Mouse (Mus musculus): Measurements from ENCODE around the gene Dync1li1. TPM values are rescaled to one million over a fixed set of nuclear protein-coding genes. Genes with fewer than 3 reads are reported as not detected.
"Not testable (repeated sequence)": the region's sequence is repeated elsewhere in the genome, so short reads cannot be mapped to it uniquely, and the experiment has no call there.

The Dync1li1 gene
- polyA plus RNA-seq (2016; fragmentation: Nextera tagmentation; extraction: Ambion mirVana): 99.8 and 122 TPM in 2 replicates

DNA sequence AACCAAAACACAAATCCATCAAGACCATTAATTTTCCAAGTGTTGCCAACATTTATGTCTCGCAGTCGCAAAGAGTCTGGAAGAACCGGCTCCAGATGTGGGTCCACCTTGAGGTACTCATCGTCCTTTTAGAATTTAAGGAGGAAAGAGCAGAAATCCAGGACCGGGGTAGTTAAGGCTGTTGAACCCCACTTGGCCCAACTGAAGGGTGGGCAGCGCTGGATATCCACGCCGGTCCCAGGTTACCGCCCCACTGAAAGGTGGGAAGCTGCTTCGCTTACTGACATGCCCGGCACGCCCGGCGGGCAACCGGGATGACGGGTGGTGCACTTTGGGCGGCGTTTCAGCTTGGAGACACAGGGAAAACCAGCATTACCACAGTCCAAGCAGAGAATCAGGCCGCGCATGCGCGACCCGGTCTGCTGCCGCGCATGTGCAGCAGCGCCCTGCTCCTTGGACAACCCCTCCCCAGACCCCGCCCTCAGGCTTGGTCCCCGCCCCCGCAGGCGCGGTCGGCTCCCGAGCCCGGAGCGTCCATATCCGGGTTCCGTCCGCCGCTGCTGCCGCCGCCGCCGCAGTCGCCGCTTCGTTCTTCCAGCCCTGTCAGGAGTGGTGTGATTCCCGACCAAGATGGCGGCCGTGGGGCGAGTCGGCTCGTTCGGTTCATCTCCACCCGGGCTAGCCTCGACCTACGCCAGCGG lies at the start of gene Dync1li1:
Dync1li1 (plus strand) TSS at position 539 of the 701 bp plus-strand sequence.
- peaks cover 27% of the 10 kb centered on the region for H3K36me3 ChIP-seq
- peak within 1 kb of the TSS; percentile 91 for H3K27ac ChIP-seq
- peak within 1 kb of the TSS; percentile 77 for H3K4me3 ChIP-seq
- under 1% methylated on average over 57 of the region's 57 CpGs for WGBS
- peaks cover 2% of the 10 kb centered on the region; the same call in 1 of the 2 replicates for H3K9me3 ChIP-seq
- peak; percentile 98 for DNase-seq (ENCODE audit: low spot score)
- no peaks in the 10 kb centered on the region for H3K27me3 ChIP-seq (ENCODE audit: insufficient read depth, poor library complexity, severe bottlenecking)
- H3K4me1 ChIP-seq (replicated peaks): peaks cover 29% of the 10 kb centered on the region

GRCm38 (mm10) chr9:114639186-114639748 lies 49.3 kb upstream of the Dync1li1 start:
- Histone ChIP-seq H3K9me3 (no peaks in the 10 kb centered on the region), H3K4me3 (peak overlapping the region; percentile 92), H3K4me1 (replicated peaks) (peaks cover 22% of the 10 kb centered on the region), H3K27ac (peak overlapping the region; percentile 90), H3K36me3 (peaks cover 32% of the 10 kb centered on the region), H3K27me3 (ENCODE audit: insufficient read depth, poor library complexity, severe bottlenecking) (peaks cover 18% of the 10 kb centered on the region)
- no peak for DNase-seq (ENCODE audit: low spot score)
- 16% methylated on average over 18 of the region's 18 CpGs for WGBS

DNA sequence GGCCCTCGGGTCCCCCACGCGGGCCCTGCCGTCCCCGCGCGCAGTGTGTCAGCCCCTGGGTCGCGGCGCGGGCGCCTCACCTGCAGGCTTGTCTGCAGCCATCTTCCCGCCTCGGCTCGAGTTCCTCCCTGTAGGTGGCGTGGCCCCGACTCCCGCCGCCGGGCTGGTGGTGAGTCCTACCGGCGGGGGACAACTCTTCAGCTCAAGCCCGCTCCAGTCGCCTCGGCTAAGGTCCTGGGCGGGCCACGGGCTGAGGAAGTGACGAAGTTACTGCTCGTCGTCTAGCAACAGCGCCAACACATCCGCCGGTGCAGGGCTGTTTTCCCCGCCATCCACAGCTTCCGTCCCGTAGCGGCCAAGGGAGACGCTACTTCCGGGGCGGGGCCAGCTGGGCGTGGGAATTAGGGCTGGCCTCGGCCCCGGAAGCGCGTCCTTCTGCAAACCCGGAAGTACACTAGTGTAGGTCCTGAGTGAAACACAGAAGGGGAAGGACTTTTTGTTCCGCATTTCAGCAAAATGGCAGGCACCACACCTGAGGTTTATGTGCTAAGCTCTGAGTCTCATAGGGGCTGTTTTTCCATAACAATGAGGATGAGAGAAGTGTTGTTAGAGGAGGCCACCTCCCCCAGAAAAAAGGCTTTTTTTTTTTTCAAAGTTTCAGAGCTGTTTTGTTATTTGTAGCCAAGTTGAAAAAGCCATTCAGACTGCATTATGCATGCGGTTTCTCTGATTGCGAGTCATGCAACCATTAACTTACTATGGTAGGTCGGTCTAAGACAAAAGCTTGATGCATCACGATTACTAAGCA lies 48.5 kb upstream of the Dync1li1 start, which contains the start of gene Cnot10:
Cnot10 (minus strand) TSS at position 346 of the 808 bp plus-strand sequence.
- Histone ChIP-seq H3K36me3 (peaks cover 28% of the 10 kb centered on the region), H3K4me3 (peak within 1 kb of the TSS; percentile 92), H3K27ac (peak within 1 kb of the TSS; percentile 90), H3K27me3 (ENCODE audit: insufficient read depth, poor library complexity, severe bottlenecking) (peaks cover 22% of the 10 kb centered on the region), H3K9me3 (no peaks in the 10 kb centered on the region), H3K4me1 (replicated peaks) (peaks cover 22% of the 10 kb centered on the region)
- DNase-seq (ENCODE audit: low spot score): peak; percentile 98
- WGBS: 3% methylated on average over 51 of the region's 51 CpGs

GRCm38 (mm10) chr9:114646556-114647505 lies 41.8 kb upstream of the Dync1li1 start:
- Histone ChIP-seq H3K27me3 (ENCODE audit: insufficient read depth, poor library complexity, severe bottlenecking) (peaks cover 22% of the 10 kb centered on the region), H3K27ac (no peak overlapping the region), H3K9me3 (no peaks in the 10 kb centered on the region), H3K4me1 (replicated peaks) (no peaks in the 10 kb centered on the region), H3K36me3 (no peaks in the 10 kb centered on the region), H3K4me3 (no peak overlapping the region)
- DNase-seq (ENCODE audit: low spot score): no peak
- WGBS: 85% methylated on average over 12 of the region's 12 CpGs

DNA sequence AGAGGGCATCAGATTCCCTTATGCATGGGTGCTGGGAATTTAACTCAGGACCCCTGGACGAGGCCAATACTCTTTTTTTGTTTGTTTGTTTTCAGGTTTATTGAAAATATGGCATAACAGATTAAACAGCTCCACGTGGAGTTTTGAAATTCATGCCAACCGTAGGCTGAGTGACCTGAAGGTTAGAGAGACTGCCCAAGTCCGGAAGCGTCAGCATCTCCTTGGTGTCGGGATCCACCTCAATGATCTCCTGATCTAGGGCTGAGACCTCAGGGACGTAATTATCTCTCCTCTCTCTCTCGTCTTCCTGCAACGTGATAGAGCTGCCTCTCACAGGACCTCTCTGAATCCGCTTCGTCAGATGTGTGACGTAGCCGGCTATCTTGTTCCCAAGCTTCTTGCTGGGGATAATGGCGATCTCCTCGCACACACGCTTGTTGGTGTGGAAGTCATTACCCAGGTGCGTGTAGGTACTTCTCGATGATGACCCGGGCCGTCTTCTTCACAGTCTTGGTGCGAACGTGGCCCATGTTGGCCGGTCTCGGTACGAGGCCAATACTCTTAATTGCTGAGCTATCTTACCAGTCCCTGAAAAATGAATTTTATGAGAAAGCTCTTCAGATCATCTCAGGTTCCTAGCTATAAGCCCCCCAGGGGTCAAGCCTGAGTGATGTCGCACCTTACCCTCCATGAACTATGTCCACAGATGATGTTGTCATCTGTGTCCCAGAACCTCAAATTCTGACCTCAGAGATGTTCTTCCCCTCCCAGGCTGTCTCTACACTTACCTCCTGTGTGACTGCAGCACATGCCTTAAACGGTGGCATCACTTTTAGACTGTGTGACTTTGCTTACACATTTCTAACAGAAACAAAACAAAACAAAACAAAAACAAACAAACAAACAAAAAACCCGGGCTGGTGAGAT lies 40.8 kb upstream of the Dync1li1 start:
- no peak for DNase-seq (ENCODE audit: low spot score)
- Histone ChIP-seq H3K27me3 (ENCODE audit: insufficient read depth, poor library complexity, severe bottlenecking) (peaks cover 18% of the 10 kb centered on the region), H3K27ac (no peak overlapping the region), H3K4me1 (replicated peaks) (no peaks in the 10 kb centered on the region), H3K4me3 (no peak overlapping the region), H3K9me3 (no peaks in the 10 kb centered on the region), H3K36me3 (no peaks in the 10 kb centered on the region)
- WGBS: 82% methylated on average over 28 of the region's 28 CpGs

DNA sequence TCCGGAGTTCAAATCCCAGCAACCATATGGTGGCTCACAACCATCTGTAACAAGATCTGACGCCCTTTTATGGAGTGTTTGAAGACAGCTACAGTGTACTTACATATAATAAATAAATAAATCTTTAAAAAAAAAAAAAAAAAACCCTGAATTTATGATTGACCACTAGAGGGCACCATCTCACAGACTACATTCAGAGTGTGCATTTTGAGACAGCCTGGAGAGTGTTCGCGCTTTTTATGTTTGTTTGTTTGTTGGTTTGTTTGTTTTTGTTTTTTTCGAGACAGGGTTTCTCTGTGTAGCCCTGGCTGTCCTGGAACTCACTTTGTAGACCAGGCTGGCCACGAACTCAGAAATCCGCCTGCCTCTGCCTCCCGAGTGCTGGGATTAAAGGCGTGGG lies 40.1 kb upstream of the Dync1li1 start:
- peaks cover 11% of the 10 kb centered on the region for H3K27me3 ChIP-seq (ENCODE audit: insufficient read depth, poor library complexity, severe bottlenecking)
- not testable (repeated sequence) for H3K36me3 ChIP-seq; H3K9me3 ChIP-seq; DNase-seq (ENCODE audit: low spot score); H3K4me1 ChIP-seq (replicated peaks); H3K27ac ChIP-seq; H3K4me3 ChIP-seq
- WGBS: 52% methylated on average over 9 of the region's 9 CpGs

DNA sequence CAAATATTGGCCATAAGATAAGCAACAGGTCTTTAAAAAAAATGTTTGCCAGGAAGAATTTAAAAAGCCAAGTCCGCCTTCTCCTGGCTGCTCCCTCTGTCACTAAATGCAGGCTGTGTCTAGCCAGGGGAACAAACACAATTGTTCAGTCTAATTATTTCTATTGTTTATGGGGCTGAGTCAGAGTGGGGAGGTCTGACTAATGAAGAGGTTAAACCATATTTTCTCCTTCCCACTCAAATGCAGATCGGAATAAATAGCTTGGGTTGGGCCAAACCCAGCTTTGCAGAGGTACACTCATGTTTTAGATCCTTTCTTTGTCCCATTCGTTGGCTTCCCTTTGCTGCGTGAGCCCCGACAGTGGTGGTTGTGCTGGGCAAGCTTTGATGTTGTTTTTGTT lies 39.2 kb upstream of the Dync1li1 start:
- 85% methylated on average over 5 of the region's 5 CpGs for WGBS
- DNase-seq (ENCODE audit: low spot score): no peak

DNA sequence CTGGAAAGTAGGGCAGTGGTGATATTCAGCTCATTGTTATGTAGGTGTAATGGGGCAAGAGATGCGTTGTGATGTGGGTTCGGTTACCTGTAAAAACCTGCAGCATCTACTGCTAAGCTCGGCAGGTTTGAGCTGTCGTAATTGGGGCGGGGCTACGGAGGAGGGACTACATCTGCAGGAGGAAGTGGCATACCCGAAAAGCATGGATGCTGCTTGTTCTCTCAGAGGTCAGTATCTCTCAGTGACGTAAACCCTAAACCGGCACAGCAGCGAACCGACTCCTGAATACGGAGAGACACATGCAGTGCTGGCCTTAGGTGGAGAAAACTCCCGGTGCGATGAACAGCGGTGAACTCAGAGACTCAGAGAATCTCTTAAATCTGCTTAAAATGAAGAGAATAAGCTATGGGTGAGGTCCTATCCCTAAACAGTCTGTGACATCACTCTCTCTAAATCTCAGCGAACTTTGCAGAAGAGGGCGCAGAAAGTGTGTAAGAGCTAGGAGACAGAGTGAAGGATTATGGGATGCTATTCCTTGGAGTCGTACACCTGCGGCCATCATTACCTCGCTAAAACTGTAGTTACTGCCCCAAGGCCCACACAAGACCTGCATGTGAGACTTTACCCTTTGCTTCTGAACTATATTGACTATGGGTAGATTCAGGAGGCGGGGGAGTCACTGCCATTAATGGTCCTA lies 37.5 kb upstream of the Dync1li1 start:
- no peak for DNase-seq (ENCODE audit: low spot score)
- Histone ChIP-seq H3K9me3 (peaks cover 4% of the 10 kb centered on the region; the same call in 1 of the 2 replicates), H3K27me3 (ENCODE audit: insufficient read depth, poor library complexity, severe bottlenecking) (no peaks in the 10 kb centered on the region), H3K4me3 (no peak overlapping the region), H3K36me3 (no peaks in the 10 kb centered on the region), H3K4me1 (replicated peaks) (no peaks in the 10 kb centered on the region), H3K27ac (no peak overlapping the region)
- 58% methylated on average over 21 of the region's 21 CpGs for WGBS

More for the DNA sequence above, 39.2 kb upstream of the Dync1li1 start:
- Histone ChIP-seq H3K4me3 (no peak overlapping the region), H3K36me3 (no peaks in the 10 kb centered on the region), H3K9me3 (no peaks in the 10 kb centered on the region), H3K27ac (no peak overlapping the region), H3K27me3 (ENCODE audit: insufficient read depth, poor library complexity, severe bottlenecking) (peaks cover 3% of the 10 kb centered on the region; the same call in 1 of the 2 replicates), H3K4me1 (replicated peaks) (no peaks in the 10 kb centered on the region)

DNA sequence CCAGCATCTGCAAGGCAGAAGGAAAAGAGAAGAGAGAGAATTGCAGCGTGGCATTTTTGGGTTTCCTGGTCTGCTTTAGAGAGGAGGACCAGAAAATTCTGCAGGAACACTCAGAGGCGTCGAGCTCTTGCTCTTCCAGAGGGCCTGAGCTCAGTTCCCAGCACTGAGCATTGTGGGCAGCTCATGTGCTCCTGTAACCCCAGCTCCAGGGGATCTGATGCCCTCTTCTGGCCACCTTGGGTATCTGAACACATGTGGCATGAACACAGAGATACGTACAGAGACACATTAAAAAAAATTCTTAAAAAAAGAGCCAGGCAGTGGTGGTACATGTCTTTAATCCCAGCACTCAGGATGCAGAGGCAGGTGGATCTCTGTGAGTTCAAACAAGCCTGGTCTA lies 33.2 kb upstream of the Dync1li1 start:
- no peak overlapping the region for H3K27ac ChIP-seq
- WGBS: 81% methylated on average over 4 of the region's 4 CpGs

GRCm38 (mm10) chr9:114656701-114657100 lies 31.9 kb upstream of the Dync1li1 start:
- no peak overlapping the region for H3K4me3 ChIP-seq
- no peak overlapping the region for H3K27ac ChIP-seq
- 89% methylated on average over 3 of the region's 3 CpGs for WGBS
- H3K9me3 ChIP-seq: peaks cover 4% of the 10 kb centered on the region; the same call in 1 of the 2 replicates
- H3K36me3 ChIP-seq: no peaks in the 10 kb centered on the region
- no peak for DNase-seq (ENCODE audit: low spot score)
- peaks cover 12% of the 10 kb centered on the region; the same call in 1 of the 2 replicates for H3K4me1 ChIP-seq (replicated peaks)
- no peaks in the 10 kb centered on the region for H3K27me3 ChIP-seq (ENCODE audit: insufficient read depth, poor library complexity, severe bottlenecking)

More for the DNA sequence above, 33.2 kb upstream of the Dync1li1 start:
- Histone ChIP-seq H3K36me3 (no peaks in the 10 kb centered on the region), H3K9me3 (peaks cover 4% of the 10 kb centered on the region; the same call in 1 of the 2 replicates), H3K4me1 (replicated peaks) (peaks cover 4% of the 10 kb centered on the region; the same call in 1 of the 2 replicates), H3K27me3 (ENCODE audit: insufficient read depth, poor library complexity, severe bottlenecking) (no peaks in the 10 kb centered on the region), H3K4me3 (no peak overlapping the region)
- no peak for DNase-seq (ENCODE audit: low spot score)

- H3K27ac ChIP-seq: peak overlapping the region; percentile 29; the same call in 1 of the 2 replicates
- no peaks in the 10 kb centered on the region for H3K36me3 ChIP-seq
- peaks cover 12% of the 10 kb centered on the region; the same call in 1 of the 2 replicates for H3K4me1 ChIP-seq (replicated peaks)
- no peaks in the 10 kb centered on the region for H3K9me3 ChIP-seq
- H3K4me3 ChIP-seq: no peak overlapping the region
- WGBS: 74% methylated on average over 6 of the region's 6 CpGs
- no peaks in the 10 kb centered on the region for H3K27me3 ChIP-seq (ENCODE audit: insufficient read depth, poor library complexity, severe bottlenecking)
- DNase-seq (ENCODE audit: low spot score): no peak
Measured at GRCm38 (mm10) chr9:114660506-114660905, 28.1 kb upstream of the Dync1li1 start.

All from hindbrain, embryonic 10.5 days (tissue).